Mouse (Mus musculus) kidney, adult 2 months (tissue): ENCODE results near the gene Irs3.

Experiments
- CTCF ChIP-seq: fragments of 200-500 bp; conservative IDR thresholded peaks from 2 replicates; pipeline ENCODE4 v1.5.1; 2011; ENCODE audit warnings: low read depth, mild to moderate bottlenecking, control low read depth, low read length, moderate library complexity, mixed read lengths; ENCODE audit not compliant: insufficient read depth, insufficient read length
- POLR2A ChIP-seq: fragments of 200-500 bp; IDR thresholded peaks from one replicate; pipeline ENCODE4 v1.6.1; 2011; ENCODE audit warnings: low read depth, low read length, control low read depth

GRCm38 (mm10) chr5:137630602-137631001 is 14.9 kb downstream of the Irs3 start:
- TF ChIP-seq CTCF (no peak), POLR2A (no peak)
